Mouse (Mus musculus) CD4-positive helper T cell, adult 2 months (primary cell): ENCODE data around the gene Prdm11.

Source experiments
- DNase-seq: peaks from one replicate; pipeline ENCODE4 v3.0.0-alpha.2; 2012; ENCODE audit warnings: low read depth, missing footprints, low spot score

Prdm11 gene

DNA sequence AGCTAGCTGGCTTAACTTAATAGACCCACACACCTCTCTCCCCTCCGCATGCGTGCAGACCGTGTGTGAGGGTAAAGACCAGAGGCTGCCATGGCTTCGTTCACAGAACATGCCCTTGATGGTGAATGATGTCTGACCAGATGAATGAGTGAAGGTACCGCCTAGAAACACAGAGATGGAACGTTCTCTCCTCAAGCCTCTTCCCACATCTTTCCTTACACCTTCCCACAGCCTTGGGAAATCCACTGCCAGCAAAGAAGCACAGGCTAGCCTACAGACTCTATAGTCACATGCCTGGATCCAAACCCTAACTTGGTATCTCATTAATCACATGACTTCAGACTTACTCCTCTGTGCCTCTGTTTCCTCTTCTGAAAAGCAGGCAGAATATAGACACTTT lies 112.6 kb downstream of the Prdm11 start:
- no peak for DNase-seq

DNA sequence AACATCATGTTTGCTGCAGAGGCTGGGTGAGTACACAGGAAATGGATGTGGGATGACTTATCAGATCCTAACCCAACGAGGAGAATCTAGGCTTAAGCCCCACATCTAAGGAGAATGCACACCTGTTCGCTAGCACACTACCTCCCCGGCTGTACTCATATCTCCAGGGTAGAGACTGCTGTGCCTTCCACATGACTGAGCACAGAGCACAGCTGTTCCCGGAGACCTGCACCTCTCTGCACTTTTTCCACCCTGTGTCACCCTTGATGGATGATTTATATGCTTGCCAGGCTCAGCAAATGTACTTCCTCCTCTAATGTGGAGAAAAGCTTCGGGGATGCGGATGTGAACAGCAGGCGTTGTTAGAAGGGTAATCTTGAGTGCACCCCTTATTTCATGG lies 114.9 kb downstream of the Prdm11 start:
- no peak for DNase-seq

DNA sequence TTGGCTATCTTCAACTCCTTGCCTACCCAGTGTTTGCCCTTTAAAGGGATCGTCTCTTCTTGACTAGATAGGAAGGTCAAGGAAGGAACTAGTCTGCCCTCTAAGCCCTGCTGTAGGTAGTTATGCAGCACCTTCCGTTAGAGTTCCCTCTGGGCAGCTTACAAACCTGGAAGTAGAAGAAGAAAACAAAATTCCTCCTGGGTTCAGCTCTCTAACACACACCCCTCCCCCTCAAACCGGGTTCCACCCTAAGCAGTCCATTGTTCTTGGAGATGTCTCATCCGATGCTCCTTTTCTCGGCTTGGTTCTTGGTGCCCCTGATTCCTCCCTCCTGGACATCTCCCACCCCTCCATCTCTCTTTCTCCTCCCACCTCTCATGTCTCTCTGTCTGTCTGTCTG lies 116.3 kb downstream of the Prdm11 start:
- no peak for DNase-seq

DNA sequence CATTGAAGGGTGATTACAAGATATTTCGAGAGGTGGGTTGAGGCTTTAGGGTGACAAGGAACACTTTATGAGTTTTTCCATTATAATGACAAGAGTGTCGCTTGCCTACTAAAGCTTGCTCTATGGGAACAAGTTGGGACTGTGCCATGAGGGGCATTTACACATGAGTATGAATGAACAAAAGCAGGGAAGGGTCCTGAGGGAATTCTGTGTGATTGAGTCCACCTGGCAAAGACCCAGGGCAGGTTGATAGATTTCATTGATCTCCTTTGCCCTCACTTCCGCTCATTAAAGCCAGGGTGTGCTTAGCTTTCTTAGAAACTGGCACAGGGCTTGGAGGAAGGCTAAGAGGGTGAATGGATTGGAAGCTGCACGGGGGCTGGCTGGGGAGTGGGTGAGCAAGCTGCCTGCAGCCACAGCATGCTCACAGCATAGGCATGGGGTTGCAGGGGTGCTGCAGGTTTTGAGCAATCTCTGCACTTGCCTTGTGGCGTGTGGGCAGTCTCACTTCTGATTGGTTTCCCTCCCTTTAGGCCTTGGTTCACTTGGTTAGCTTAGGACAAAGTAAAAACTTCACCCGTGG lies 121.2 kb downstream of the Prdm11 start:
- no peak for DNase-seq

DNA sequence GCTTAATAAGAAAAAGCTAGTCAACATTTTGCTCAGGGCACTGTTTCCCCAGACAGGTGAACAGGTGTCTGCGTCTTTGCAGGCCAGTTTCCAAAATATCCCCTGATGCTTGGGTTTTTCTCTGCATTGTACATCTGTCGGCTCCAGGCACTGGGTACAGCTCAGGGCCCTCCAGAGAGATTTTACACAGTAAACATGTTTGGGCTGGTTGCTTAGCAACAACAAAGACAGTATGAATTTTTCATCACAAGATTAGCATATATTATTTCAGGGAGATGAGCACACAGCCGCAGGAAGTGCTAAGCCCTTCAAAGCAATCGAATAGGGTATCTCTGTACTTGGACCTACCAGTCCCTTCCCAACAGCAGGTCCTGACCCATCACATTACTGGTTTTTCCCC lies 125.3 kb downstream of the Prdm11 start:
- no peak for DNase-seq

DNA sequence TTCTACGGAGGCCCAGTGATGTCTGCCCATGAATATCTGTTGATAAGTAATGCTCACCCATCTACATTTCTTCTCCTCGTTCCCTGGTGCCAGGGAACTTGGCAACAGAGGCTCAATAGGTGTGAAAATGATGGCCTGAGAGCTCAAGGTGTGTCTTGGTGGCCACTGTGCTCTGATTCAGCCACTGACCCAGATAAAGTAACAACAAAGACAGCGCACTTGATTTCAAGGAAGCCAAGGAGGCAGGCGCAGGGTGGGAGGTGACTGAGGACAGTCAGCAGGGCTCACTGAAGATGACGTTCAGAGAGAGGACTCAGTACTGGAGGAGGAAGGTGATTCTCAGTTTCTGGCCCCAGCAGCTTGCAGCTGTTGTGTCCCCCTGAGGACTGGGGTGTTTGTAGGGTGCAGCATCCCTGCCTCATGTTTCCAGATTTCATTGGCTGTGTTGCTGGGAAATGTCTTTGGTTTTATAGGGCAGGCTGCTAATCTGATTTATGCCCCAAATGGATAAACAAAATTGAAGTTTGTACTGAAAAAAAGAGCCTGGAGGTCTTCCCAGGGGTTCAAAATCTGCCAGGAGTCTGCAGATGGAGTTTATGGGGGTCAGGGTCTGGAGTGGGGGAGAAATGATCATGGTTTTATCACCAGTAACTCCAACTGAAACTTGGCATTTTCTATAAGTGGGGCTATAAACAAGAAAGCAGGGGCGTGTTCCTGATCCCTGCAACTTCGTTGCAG lies 128.4 kb downstream of the Prdm11 start:
- DNase-seq: no peak

DNA sequence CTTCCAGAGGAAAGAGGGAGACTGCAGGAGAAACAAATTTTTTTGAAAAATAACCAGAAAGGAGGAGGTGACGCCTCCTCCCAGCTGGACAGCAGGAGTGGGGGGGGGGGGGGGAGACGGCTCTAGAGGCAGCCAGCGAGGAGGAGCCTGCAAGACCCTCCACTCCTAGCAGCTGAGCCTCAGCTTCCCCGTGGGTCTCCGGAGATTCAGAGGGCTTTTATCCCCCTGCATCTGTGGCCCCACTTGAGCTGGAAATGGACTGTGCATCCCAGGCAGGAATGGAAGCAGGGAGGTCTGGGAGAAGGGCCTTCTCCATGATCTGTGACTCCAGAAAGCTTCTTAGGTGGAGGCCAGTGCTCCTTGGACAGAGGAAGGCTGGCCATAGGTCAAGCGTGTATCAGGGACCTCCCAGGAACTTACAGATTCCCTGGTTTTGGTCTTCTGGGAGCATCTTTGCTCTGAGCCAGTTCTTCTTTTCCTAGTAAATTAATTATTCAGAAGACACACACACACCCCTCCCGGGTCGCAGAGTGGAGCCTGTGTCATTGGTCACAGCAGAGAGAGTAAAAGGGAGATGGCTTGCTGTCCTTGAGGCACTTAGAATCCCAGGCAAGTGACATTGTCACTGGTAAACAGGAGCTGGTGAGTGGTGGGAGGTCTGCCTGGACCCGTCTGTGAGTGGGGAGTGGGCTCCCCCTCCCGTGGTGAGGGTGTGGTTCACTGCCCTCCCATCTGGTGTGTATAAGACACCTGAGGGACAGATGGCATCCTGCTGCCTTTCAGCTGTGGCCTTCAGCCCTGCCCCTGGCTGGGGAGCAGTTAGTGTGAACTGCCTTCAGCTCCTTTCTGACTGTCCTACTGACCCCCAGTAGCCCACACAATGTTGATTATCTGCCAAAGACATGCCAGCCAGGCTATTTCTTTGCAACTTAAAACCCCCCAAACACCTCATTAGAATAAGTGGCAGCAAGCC lies 130.0 kb downstream of the Prdm11 start:
- no peak for DNase-seq
